Mouse (Mus musculus) heart, adult 11 months (tissue): ENCODE data around the gene Ndc80.
A peak's percentile ranks its signal among the peaks of the same experiment; 100 is the strongest.

Experiments
- DNase-seq: peaks from one replicate; pipeline ENCODE4 v3.0.0; 2022

Gene Ndc80

GRCm38 (mm10) chr17:71526711-71527564 is at the start of gene Ndc80:
Gene Ndc80 (minus strand): TSS chr17:71526857.
- peak; percentile 99 for DNase-seq

GRCm38 (mm10) chr17:71561631-71562030 is 35.0 kb upstream of the Ndc80 start:
- no peak for DNase-seq

- DNase-seq, result no peak
Measured at GRCm38 (mm10) chr17:71552901-71553300, 26.2 kb upstream of the Ndc80 start.

- DNase-seq, result peak; percentile 99
Measured at GRCm38 (mm10) chr17:71551757-71552451, 25.2 kb upstream of the Ndc80 start, which contains the start of gene Spdya. Gene Spdya (plus strand): TSS chr17:71552061.

- no peak for DNase-seq
Measured at GRCm38 (mm10) chr17:71551350-71551749, 24.7 kb upstream of the Ndc80 start.

- no peak for DNase-seq
Measured at GRCm38 (mm10) chr17:71548586-71548985, 21.9 kb upstream of the Ndc80 start.

GRCm38 (mm10) chr17:71537164-71537563 is 10.5 kb upstream of the Ndc80 start:
- DNase-seq, result no peak

GRCm38 (mm10) chr17:71535595-71535994 is 8.9 kb upstream of the Ndc80 start:
- DNase-seq, result peak; percentile 8

- no peak for DNase-seq
Measured at GRCm38 (mm10) chr17:71528042-71528441, 1.4 kb upstream of the Ndc80 start.

- DNase-seq, result no peak
Measured at GRCm38 (mm10) chr17:71526302-71526708, 352 bp downstream of the Ndc80 start.

GRCm38 (mm10) chr17:71510297-71510696 is 16.4 kb downstream of the Ndc80 start:
- peak; percentile 54 for DNase-seq

GRCm38 (mm10) chr17:71506832-71507231 is 19.8 kb downstream of the Ndc80 start:
- DNase-seq, result peak; percentile 50

GRCm38 (mm10) chr17:71495784-71496183 is 30.9 kb downstream of the Ndc80 start:
- DNase-seq, result peak; percentile 84

- no peak for DNase-seq
Measured at GRCm38 (mm10) chr17:71491332-71491686, 35.3 kb downstream of the Ndc80 start.

- no peak for DNase-seq
Measured at GRCm38 (mm10) chr17:71490666-71491331, 35.9 kb downstream of the Ndc80 start.

GRCm38 (mm10) chr17:71489703-71490461 is 36.8 kb downstream of the Ndc80 start:
- no peak for DNase-seq

GRCm38 (mm10) chr17:71486231-71486851 is 40.3 kb downstream of the Ndc80 start:
- DNase-seq, result peak; percentile 96

GRCm38 (mm10) chr17:71485791-71486230 is 40.8 kb downstream of the Ndc80 start:
- peak; percentile 95 for DNase-seq

GRCm38 (mm10) chr17:71484711-71485110 is 41.9 kb downstream of the Ndc80 start:
- peak; percentile 53 for DNase-seq

- peak; percentile 74 for DNase-seq
Measured at GRCm38 (mm10) chr17:71483418-71484060, 43.1 kb downstream of the Ndc80 start.

GRCm38 (mm10) chr17:71479381-71479901 is 47.2 kb downstream of the Ndc80 start:
- peak; percentile 87 for DNase-seq
